10 mouse cellular contexts compared by ENCODE assay signal in genomic region chr17:56996506-56996905, GRCm38 (mm10). TPM values are rescaled to one million over a fixed set of nuclear protein-coding genes. Genes with fewer than 3 reads are reported as not detected.
A peak's percentile ranks its signal among the peaks of the same experiment; 100 is the strongest.
DNase-seq lines count a peak whose midpoint lies in the region; ATAC-seq and TF ChIP-seq lines count a peak whose summit lies in the region.
"Had no signal": no experiment of that assay in that cellular context is flagged by ENCODE, and none has a peak within 500 bp of the region (broad histone marks: within the 10 kb centered on the region; RNA-seq: fewer than 3 reads in every experiment).

No protein-coding gene starts in this region.

- no peak for DNase-seq in gastrocnemius, adult 2 months
- no peak for DNase-seq in gastrocnemius, postnatal 14 days
- DNase-seq in urinary bladder, adult 18-20 months (ENCODE audit: low spot score in 2 of 2), result no peak
- no peak for DNase-seq in urinary bladder, postnatal 25 days (ENCODE audit: low spot score)

- WGBS in limb, embryonic 15.5 days, result 58% methylated on average over 2 of the region's 2 CpGs
- WGBS in olfactory bulb, adult 2 months, result 69% methylated on average over 2 of the region's 2 CpGs

- no peak for TF ChIP-seq CTCF in gastrocnemius, adult 2 months (IDR thresholded peaks at IDR 0.05)
- TF ChIP-seq CTCF in olfactory bulb, adult 2 months (IDR thresholded peaks at IDR 0.05; ENCODE audit: insufficient read depth, low read depth, low read length), result no peak

- H3K27ac ChIP-seq in gastrocnemius, adult 2 months, result peak overlapping the region; percentile 84
- H3K27ac ChIP-seq in limb, embryonic 15.5 days, result no peak overlapping the region
- H3K27ac ChIP-seq in olfactory bulb, adult 2 months (ENCODE audit: insufficient read depth, low read depth, low read length), result peak overlapping the region; percentile 68; the same call in 1 of the 2 replicates

- TF ChIP-seq POLR2A in olfactory bulb, adult 2 months (IDR thresholded peaks at IDR 0.05; ENCODE audit: insufficient read depth, low read depth, low read length), result no peak

- no peak overlapping the region for H3K9ac ChIP-seq in limb, embryonic 15.5 days

- peaks cover 40% of the 10 kb centered on the region for H3K4me1 ChIP-seq in megakaryocyte, embryonic 14.5 days
- peaks cover 13% of the 10 kb centered on the region for H3K4me1 ChIP-seq in limb, embryonic 15.5 days
- peaks cover 19% of the 10 kb centered on the region for H3K4me1 ChIP-seq in olfactory bulb, adult 2 months (ENCODE audit: control insufficient read depth, insufficient read depth, low read length)

- ATAC-seq in megakaryocyte, adult 5-6 weeks (ENCODE audit: poor library complexity, severe bottlenecking), result no peak
- no peak for ATAC-seq in limb, embryonic 15.5 days (ENCODE audit: insufficient number of reproducible peaks, low FRiP score, low TSS enrichment, low read depth)

- no peaks in the 10 kb centered on the region for H3K9me3 ChIP-seq in megakaryocyte, embryonic 14.5 days
- no peaks in the 10 kb centered on the region for H3K9me3 ChIP-seq in limb, embryonic 15.5 days

- intact Hi-C loops in gastrocnemius, adult 2 months (cut with DNase I), result loop anchor here (10.0 kb wide), 1 partner anchor 248 kb away; the partner anchor contains the start of genes Gpr108 and Trip10
- intact Hi-C loops in gastrocnemius, postnatal 14 days (cut with DNase I; ENCODE audit: low total_unique reads), result loop anchor here (5.0 kb wide), 1 partner anchor 171 kb away; no protein-coding TSS in a partner anchor

- no peak overlapping the region for H3K4me2 ChIP-seq in limb, embryonic 15.5 days

- peaks cover 75% of the 10 kb centered on the region for H3K36me3 ChIP-seq in megakaryocyte, embryonic 14.5 days (replicated peaks; ENCODE audit: low read length)
- peaks cover 69% of the 10 kb centered on the region for H3K36me3 ChIP-seq in limb, embryonic 15.5 days

- no peaks in the 10 kb centered on the region for H3K27me3 ChIP-seq in megakaryocyte, embryonic 14.5 days (replicated peaks)
- H3K27me3 ChIP-seq in limb, embryonic 15.5 days, result no peaks in the 10 kb centered on the region

- H3K4me3 ChIP-seq in gastrocnemius, adult 2 months, result peak overlapping the region; percentile 90; the same call in 1 of the 2 replicates
- peak overlapping the region; percentile 97 for H3K4me3 ChIP-seq in megakaryocyte, embryonic 14.5 days (replicated peaks)
- peak overlapping the region; percentile 91 for H3K4me3 ChIP-seq in limb, embryonic 15.5 days
- H3K4me3 ChIP-seq in olfactory bulb, adult 2 months (ENCODE audit: insufficient read depth, low read depth, low read length), result no peak overlapping the region

RNA-seq across cellular contexts. Expression of gene Alkbh7, which starts 0.6 kb away (rescaled TPM):
- 10 to 100 TPM; 21.8 to 30.4 TPM for total RNA-seq in gastrocnemius, adult 2 months (2021)
- total RNA-seq in gastrocnemius, postnatal 14 days (2021), result 10 to 100 TPM; 23.3 to 25.2 TPM
- 20.4 and 32.6 TPM in 2 replicates for polyA plus RNA-seq in megakaryocyte, embryonic 14.5 days (2012; ENCODE audit: insufficient read depth, low replicate concordance)
- 13.0 and 14.0 TPM in 2 replicates for total RNA-seq in megakaryocyte, adult 5-6 weeks (2015)
- total RNA-seq in megakaryocyte, adult 5-6 weeks (2017), result 7.6 and 12.8 TPM in 2 replicates
- 36.3 and 39.0 TPM in 2 replicates for polyA plus RNA-seq in limb, embryonic 15.5 days (2015; fragmentation: Nextera tagmentation; extraction: Ambion mirVana)
- not detected in 2 replicates for polyA plus RNA-seq in olfactory bulb, adult 2 months (2012; ENCODE audit: insufficient read depth, insufficient read length, low replicate concordance, missing spikeins)

RNA-seq across cellular contexts. Expression of gene Pspn, which starts 3.3 kb away (rescaled TPM):
- not detected for total RNA-seq in gastrocnemius, adult 2 months (2021)
- not detected for total RNA-seq in gastrocnemius, postnatal 14 days (2021)
- 0.63 TPM in 1 of 2 replicates, not detected in the other for polyA plus RNA-seq in megakaryocyte, embryonic 14.5 days (2012; ENCODE audit: insufficient read depth, low replicate concordance)
- total RNA-seq in megakaryocyte, adult 5-6 weeks (2015), result not detected in 2 replicates
- not detected in 2 replicates for total RNA-seq in megakaryocyte, adult 5-6 weeks (2017)
- 0.42 TPM in 1 of 2 replicates, not detected in the other for polyA plus RNA-seq in limb, embryonic 15.5 days (2015; fragmentation: Nextera tagmentation; extraction: Ambion mirVana)
- not detected in 2 replicates for polyA plus RNA-seq in olfactory bulb, adult 2 months (2012; ENCODE audit: insufficient read depth, insufficient read length, low replicate concordance, missing spikeins)
- polyA plus RNA-seq: activated CD4-positive, CD25-positive, alpha-beta regulatory T cell, adult 4 months; CD4-positive, CD25-positive, alpha-beta regulatory T cell, adult 4 months had no signal

RNA-seq across cellular contexts. Expression of gene Clpp, which starts 6.4 kb away (rescaled TPM):
- total RNA-seq in gastrocnemius, adult 2 months (2021), result 10 to 100 TPM; 33.8 to 40.7 TPM
- total RNA-seq in gastrocnemius, postnatal 14 days (2021), result 10 to 100 TPM; 32.7 to 33.3 TPM
- 177 and 234 TPM in 2 replicates for polyA plus RNA-seq in megakaryocyte, embryonic 14.5 days (2012; ENCODE audit: insufficient read depth, low replicate concordance)
- total RNA-seq in megakaryocyte, adult 5-6 weeks (2015), result 19.1 and 20.0 TPM in 2 replicates
- total RNA-seq in megakaryocyte, adult 5-6 weeks (2017), result 25.1 and 27.3 TPM in 2 replicates
- polyA plus RNA-seq in limb, embryonic 15.5 days (2015; fragmentation: Nextera tagmentation; extraction: Ambion mirVana), result 136 and 142 TPM in 2 replicates
- not detected in 2 replicates for polyA plus RNA-seq in olfactory bulb, adult 2 months (2012; ENCODE audit: insufficient read depth, insufficient read length, low replicate concordance, missing spikeins)

RNA-seq across cellular contexts. Expression of gene Acer1, which starts 14.6 kb away (rescaled TPM):
- not detected for total RNA-seq in gastrocnemius, adult 2 months (2021)
- not detected for total RNA-seq in gastrocnemius, postnatal 14 days (2021)
- not detected in 2 replicates for polyA plus RNA-seq in megakaryocyte, embryonic 14.5 days (2012; ENCODE audit: insufficient read depth, low replicate concordance)
- not detected in 2 replicates for total RNA-seq in megakaryocyte, adult 5-6 weeks (2015)
- 0.04 TPM in 1 of 2 replicates, not detected in the other for total RNA-seq in megakaryocyte, adult 5-6 weeks (2017)
- polyA plus RNA-seq in limb, embryonic 15.5 days (2015; fragmentation: Nextera tagmentation; extraction: Ambion mirVana), result 20.5 and 24.0 TPM in 2 replicates
- polyA plus RNA-seq in olfactory bulb, adult 2 months (2012; ENCODE audit: insufficient read depth, insufficient read length, low replicate concordance, missing spikeins), result not detected in 2 replicates
- polyA plus RNA-seq: activated CD4-positive, CD25-positive, alpha-beta regulatory T cell, adult 4 months had no signal

RNA-seq across cellular contexts. Expression of gene Gtf2f1, which starts 14.6 kb away (rescaled TPM):
- 10 to 100 TPM; 15.4 to 17.9 TPM for total RNA-seq in gastrocnemius, adult 2 months (2021)
- total RNA-seq in gastrocnemius, postnatal 14 days (2021), result 10 to 100 TPM; 20.6 to 23.6 TPM
- polyA plus RNA-seq in megakaryocyte, embryonic 14.5 days (2012; ENCODE audit: insufficient read depth, low replicate concordance), result 61.0 and 154 TPM in 2 replicates
- 41.1 and 45.2 TPM in 2 replicates for total RNA-seq in megakaryocyte, adult 5-6 weeks (2015)
- 88.0 and 95.6 TPM in 2 replicates for total RNA-seq in megakaryocyte, adult 5-6 weeks (2017)
- 62.0 and 75.6 TPM in 2 replicates for polyA plus RNA-seq in limb, embryonic 15.5 days (2015; fragmentation: Nextera tagmentation; extraction: Ambion mirVana)
- not detected in 2 replicates for polyA plus RNA-seq in olfactory bulb, adult 2 months (2012; ENCODE audit: insufficient read depth, insufficient read length, low replicate concordance, missing spikeins)
